Mouse (Mus musculus) brain, embryonic 14.5 days (tissue): ENCODE measurements around the gene Dab1.
A peak's percentile ranks its signal among the peaks of the same experiment; 100 is the strongest.

Experiments used
- CTCF ChIP-seq: fragments of 200-500 bp; IDR thresholded peaks from 2 replicates; pipeline ENCODE4 v1.5.1; 2012; ENCODE audit warnings: inconsistent platforms, mild to moderate bottlenecking, moderate library complexity, borderline replicate concordance; ENCODE audit not compliant: insufficient read depth, insufficient read length; ENCODE audit errors: extremely low read depth
- POLR2A ChIP-seq: fragments of 200-500 bp; IDR thresholded peaks from 2 replicates; pipeline ENCODE4 v1.6.1; 2012; ENCODE audit warnings: mild to moderate bottlenecking, inconsistent platforms, borderline replicate concordance; ENCODE audit not compliant: poor library complexity, insufficient read depth, insufficient read length, severe bottlenecking; ENCODE audit errors: extremely low read depth

GRCm38 (mm10) chr4:103857173-103857572, 238.0 kb downstream of the Dab1 start:
- TF ChIP-seq CTCF: peak; percentile 50; the same call in 1 of the 2 replicates
- no peak for TF ChIP-seq POLR2A
